Mouse (Mus musculus) ES-E14 (cell line): Measurements from ENCODE around the gene Amh.

ENCODE experiments used
- CHD2 ChIP-seq: IDR thresholded peaks from 2 replicates; pipeline ENCODE4 v1.6.1; 2014; ENCODE audit warnings: mild to moderate bottlenecking, low read depth, low read length, inconsistent platforms
- HCFC1 ChIP-seq: IDR thresholded peaks from 2 replicates; pipeline ENCODE4 v1.6.1; 2012; ENCODE audit warnings: low read length, inconsistent platforms, borderline replicate concordance; ENCODE audit not compliant: insufficient read depth
- MAFK ChIP-seq: IDR thresholded peaks from 2 replicates; pipeline ENCODE4 v1.6.1; 2014; ENCODE audit warnings: mild to moderate bottlenecking, low read depth, low read length, inconsistent platforms; ENCODE audit not compliant: insufficient read depth
- ZC3H11A ChIP-seq: IDR thresholded peaks from 2 replicates; pipeline ENCODE4 v1.6.1; 2012; ENCODE audit warnings: low read depth, mild to moderate bottlenecking, inconsistent platforms, low read length, borderline replicate concordance
- ZNF384 ChIP-seq: IDR thresholded peaks from 2 replicates; pipeline ENCODE4 v1.6.1; 2012; ENCODE audit warnings: low read depth, low read length, inconsistent platforms

DNA sequence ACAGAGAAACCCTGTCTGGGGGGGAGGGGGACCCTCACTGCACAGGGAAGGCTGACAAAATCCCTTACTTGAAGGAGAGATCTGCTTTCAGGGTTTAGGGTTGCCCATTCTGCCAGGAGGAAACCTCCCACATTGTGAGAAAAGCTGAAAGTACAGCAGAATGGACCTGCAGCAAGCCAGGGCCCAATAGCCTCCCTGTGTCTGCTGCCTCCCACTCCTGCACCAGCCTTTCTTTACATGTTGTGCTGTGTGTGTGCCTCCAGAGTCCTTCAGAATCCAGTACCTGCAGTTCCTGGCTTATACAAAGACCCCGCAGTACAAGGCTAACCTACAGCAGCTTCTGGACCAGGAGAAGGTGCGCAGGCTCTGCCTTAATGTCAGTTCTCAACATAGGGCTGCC, 20.7 kb upstream of the Amh start:
- TF ChIP-seq MAFK (no peak), CHD2 (no peak), ZNF384 (no peak), HCFC1 (no peak), ZC3H11A (no peak)
